Mouse (Mus musculus): Measurements from ENCODE around the gene Mustn1.

DNA sequence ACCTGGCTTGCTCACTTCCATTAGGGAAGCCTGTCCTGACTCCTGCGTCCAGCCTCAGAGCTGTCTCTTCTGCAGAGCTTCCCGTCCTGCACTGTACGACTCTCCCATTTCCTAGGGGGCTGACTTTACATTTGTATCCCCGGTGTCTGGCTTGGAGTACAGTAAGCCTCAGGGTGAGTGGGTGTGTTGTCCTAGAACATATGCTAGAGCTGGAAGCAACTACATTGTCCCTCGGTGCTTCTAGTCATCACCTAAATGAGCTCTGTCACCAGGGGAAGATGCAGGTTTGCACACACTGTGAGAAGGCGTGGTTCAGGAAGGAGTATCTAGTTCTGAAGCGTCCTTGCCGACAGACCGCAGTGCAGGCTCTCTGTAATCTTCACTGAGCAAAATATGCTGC lies 16.6 kb upstream of the Mustn1 start:
- TF ChIP-seq CTCF (conservative IDR thresholded peaks at IDR 0.05; ENCODE audit: insufficient read depth, insufficient read length, low read depth, low read length): no peak
- no peak for TF ChIP-seq POLR2A (IDR thresholded peaks at IDR 0.05; ENCODE audit: low read depth, low read length)

Measured in kidney, adult 2 months (tissue).